Mouse (Mus musculus): ENCODE measurements around the gene Usp48. TPM values are rescaled to one million over a fixed set of nuclear protein-coding genes. Genes with fewer than 3 reads are reported as not detected.
A peak's percentile ranks its signal among the peaks of the same experiment; 100 is the strongest.

Usp48 gene
- polyA plus RNA-seq, 1 experiment from 2014 or later: 29.7 TPM

DNA sequence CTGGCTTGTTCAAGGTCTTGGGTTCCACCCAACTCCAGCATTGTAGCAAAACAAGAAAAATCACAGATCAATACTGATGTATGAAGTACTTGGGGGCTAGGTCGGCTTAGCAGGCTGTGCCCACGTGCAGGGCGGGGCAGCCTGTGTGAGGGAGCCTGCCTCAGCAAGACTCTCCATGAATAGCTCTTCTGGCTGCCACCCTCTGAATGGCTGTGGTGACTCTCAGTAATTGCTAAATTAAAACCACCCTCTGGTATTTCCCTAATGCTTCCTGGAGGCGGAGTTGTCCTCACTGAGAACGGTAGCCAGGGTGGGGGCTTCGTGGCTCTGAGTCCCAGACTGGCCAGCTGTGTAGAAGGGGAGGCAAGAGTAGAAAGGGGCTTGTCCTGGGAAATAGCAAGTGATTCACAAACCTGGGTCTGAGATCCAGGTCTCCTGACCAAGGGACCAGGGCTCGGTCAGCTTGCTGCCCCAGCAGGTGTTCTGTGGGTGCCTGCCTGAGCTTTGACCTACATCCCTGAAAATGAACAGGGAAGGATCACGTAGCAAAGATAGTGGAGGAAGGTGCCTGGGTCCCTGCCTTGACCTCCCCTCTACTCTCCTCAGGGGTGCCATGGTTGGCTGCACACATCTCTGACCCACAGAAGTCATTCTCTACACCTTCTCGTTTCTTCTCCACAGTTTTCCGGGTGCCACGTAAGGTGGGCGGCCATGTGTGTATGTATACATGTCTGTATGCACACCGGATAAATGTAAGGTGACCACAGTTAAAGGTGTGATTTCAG lies 83.3 kb downstream of the Usp48 start:
- no peak overlapping the region for H3K4me2 ChIP-seq
- peaks cover 94% of the 10 kb centered on the region for H3K27me3 ChIP-seq
- no peak for ATAC-seq (replicated peaks; ENCODE audit: insufficient number of reproducible peaks, insufficient read depth, low FRiP score, low read depth)
- H3K27ac ChIP-seq: no peak overlapping the region
- no peaks in the 10 kb centered on the region for H3K36me3 ChIP-seq
- WGBS: 56% methylated on average over 13 of the region's 13 CpGs
- no peak overlapping the region for H3K4me3 ChIP-seq
- H3K4me1 ChIP-seq (replicated peaks): peaks cover 11% of the 10 kb centered on the region
- no peak overlapping the region for H3K9ac ChIP-seq
- H3K9me3 ChIP-seq (replicated peaks): no peaks in the 10 kb centered on the region

DNA sequence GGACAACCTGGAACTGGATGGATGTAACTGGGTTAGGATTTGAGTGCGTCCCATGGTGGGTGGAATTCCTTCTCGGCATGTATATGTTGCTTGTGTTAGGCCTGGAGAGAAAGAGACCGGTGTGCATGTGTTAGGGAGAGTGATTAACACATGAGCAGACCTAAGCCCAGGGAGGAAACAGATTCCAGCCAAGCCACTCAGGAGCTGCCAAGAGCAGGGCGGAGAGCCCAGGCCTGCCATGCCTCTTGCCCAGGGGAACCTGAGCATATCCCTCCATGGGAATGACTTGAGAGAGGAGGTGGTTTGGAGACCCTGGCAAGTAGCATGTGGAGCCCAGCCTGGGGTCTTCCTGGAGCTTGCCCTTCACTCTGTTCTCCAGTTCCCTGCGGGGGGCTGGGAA lies 84.4 kb downstream of the Usp48 start:
- no peak overlapping the region for H3K4me2 ChIP-seq
- no peaks in the 10 kb centered on the region for H3K36me3 ChIP-seq
- H3K9me3 ChIP-seq (replicated peaks): no peaks in the 10 kb centered on the region
- H3K4me3 ChIP-seq: no peak overlapping the region
- H3K4me1 ChIP-seq (replicated peaks): peaks cover 11% of the 10 kb centered on the region
- no peak overlapping the region for H3K27ac ChIP-seq
- ATAC-seq (replicated peaks; ENCODE audit: insufficient number of reproducible peaks, insufficient read depth, low FRiP score, low read depth): no peak
- 81% methylated on average over 5 of the region's 5 CpGs for WGBS
- no peak overlapping the region for H3K9ac ChIP-seq
- H3K27me3 ChIP-seq: peaks cover 94% of the 10 kb centered on the region

DNA sequence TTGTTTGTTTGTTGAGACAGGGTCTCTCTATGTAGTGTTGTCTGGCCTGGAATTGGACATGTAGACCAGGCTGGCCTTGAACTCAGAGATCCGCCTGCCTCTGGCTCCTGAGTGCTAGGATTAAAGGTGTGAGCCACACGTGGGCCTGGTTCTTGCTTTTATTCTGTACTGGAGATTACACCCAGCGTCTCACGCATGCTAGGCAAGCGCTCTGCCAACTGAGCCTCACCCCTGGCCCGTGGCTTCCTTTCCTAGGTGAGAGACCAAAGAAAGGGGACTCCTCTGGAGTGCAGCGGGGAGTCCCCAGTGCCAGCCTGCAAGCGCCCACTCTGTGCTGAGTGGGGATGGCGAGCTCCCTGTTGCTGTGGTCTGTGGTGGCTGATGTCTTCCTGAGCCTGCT lies 85.0 kb downstream of the Usp48 start:
- Histone ChIP-seq H3K4me3 (no peak overlapping the region), H3K36me3 (no peaks in the 10 kb centered on the region), H3K9me3 (replicated peaks) (no peaks in the 10 kb centered on the region), H3K4me2 (no peak overlapping the region), H3K9ac (no peak overlapping the region), H3K27me3 (peaks cover 96% of the 10 kb centered on the region), H3K4me1 (replicated peaks) (peaks cover 11% of the 10 kb centered on the region), H3K27ac (no peak overlapping the region)
- WGBS: 61% methylated on average over 9 of the region's 9 CpGs
- no peak for ATAC-seq (replicated peaks; ENCODE audit: insufficient number of reproducible peaks, insufficient read depth, low FRiP score, low read depth)

DNA sequence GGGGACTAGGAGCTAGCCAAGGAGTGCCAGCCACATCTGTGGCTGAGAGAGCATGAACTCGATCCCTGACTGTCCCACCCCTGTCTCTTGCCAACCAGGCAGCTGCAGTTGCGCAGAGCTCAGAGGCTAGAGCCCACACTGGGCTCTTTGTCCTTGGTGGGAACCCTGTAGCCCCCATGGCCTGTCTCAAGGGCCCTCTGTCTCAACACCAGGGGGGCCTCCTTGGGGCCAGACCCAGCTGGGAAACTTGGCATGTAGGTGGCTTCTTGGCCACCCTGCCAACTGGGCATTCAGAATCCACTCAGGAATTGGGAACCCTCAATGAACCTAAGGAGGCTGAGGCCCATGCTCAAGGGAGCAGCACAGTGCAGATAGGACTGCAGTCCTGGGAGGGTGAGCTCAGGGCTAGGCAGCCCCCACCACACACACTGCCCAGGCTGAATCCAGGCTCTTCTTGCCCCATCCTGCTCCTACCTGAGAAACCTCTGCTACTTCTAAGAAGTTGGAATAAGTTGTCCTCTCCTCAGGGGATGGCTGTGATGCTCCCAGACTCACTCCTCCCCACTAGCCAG lies 86.5 kb downstream of the Usp48 start:
- ATAC-seq (replicated peaks; ENCODE audit: insufficient number of reproducible peaks, insufficient read depth, low FRiP score, low read depth): no peak
- H3K27ac ChIP-seq: no peak overlapping the region
- no peak overlapping the region for H3K9ac ChIP-seq
- peaks cover 11% of the 10 kb centered on the region for H3K4me1 ChIP-seq (replicated peaks)
- peaks cover 98% of the 10 kb centered on the region for H3K27me3 ChIP-seq
- WGBS: 84% methylated on average over 2 of the region's 2 CpGs
- no peak overlapping the region for H3K4me3 ChIP-seq
- no peak overlapping the region for H3K4me2 ChIP-seq
- H3K9me3 ChIP-seq (replicated peaks): no peaks in the 10 kb centered on the region
- no peaks in the 10 kb centered on the region for H3K36me3 ChIP-seq

DNA sequence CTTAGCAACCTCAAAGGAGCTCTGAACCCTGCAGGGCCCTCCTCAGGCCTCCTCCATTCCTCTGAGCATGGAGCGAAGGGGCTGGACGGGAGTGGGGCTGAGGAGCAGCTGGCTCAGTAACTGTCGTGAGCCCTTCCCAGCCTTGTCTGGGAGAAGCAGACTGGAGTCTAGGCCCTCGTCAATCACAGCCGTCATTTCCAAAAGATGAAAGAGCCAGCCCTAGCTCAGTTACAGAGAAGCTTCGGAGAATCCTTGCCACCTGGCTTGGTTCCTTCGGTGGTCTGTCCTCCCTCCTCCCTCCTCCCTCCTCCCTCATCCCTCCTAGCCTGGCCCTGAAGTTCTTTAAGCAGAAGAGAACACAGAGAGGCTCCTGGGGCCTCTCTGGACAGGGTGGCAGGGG lies 87.2 kb downstream of the Usp48 start:
- WGBS: 33% methylated on average over 7 of the region's 7 CpGs
- no peaks in the 10 kb centered on the region for H3K36me3 ChIP-seq
- H3K4me3 ChIP-seq: no peak overlapping the region
- H3K9ac ChIP-seq: no peak overlapping the region
- no peaks in the 10 kb centered on the region for H3K9me3 ChIP-seq (replicated peaks)
- H3K4me2 ChIP-seq: no peak overlapping the region
- no peak overlapping the region for H3K27ac ChIP-seq
- no peak for ATAC-seq (replicated peaks; ENCODE audit: insufficient number of reproducible peaks, insufficient read depth, low FRiP score, low read depth)
- peaks cover 11% of the 10 kb centered on the region for H3K4me1 ChIP-seq (replicated peaks)
- H3K27me3 ChIP-seq: peaks cover 98% of the 10 kb centered on the region

DNA sequence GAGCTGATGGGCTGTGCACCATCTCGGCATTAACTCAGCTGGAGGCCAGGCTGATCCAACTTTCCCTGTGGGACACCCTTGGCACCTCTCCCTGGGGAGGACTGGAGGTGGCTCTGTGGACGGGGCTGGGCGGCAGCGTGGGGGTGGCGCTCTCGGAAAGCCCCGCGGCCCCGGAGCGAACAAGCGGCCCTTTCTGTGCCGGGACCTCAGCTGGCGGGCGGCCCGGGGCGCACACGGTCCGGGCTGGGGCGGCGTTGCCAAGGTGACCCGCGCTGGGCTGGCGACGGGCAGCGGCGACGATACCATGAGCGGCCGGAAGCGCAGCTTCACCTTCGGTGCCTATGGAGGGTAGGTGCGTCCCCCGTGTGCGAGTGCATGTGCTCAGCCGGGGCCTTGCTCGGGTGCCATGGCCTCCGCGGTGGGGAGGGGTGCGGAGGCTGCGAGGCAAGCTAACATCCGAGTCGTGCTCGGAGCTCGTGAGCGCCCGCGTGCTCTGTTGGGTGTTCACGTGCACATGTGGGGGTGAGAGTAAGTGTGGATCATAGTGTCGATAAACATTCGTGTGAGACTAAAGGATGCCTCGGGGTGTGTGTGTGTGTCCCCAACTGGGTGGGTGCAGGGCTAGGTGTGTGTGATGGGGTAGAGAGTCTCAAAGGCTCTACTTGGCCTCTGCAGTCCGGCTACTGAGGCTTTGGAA lies 88.0 kb downstream of the Usp48 start:
- H3K36me3 ChIP-seq: no peaks in the 10 kb centered on the region
- no peaks in the 10 kb centered on the region for H3K9me3 ChIP-seq (replicated peaks)
- no peak overlapping the region for H3K9ac ChIP-seq
- peak overlapping the region; percentile 67 for H3K4me2 ChIP-seq
- peaks cover 10% of the 10 kb centered on the region for H3K4me1 ChIP-seq (replicated peaks)
- ATAC-seq (replicated peaks; ENCODE audit: insufficient number of reproducible peaks, insufficient read depth, low FRiP score, low read depth): no peak
- H3K27ac ChIP-seq: no peak overlapping the region
- H3K27me3 ChIP-seq: peaks cover 99% of the 10 kb centered on the region
- H3K4me3 ChIP-seq: peak overlapping the region; percentile 44
- 5% methylated on average over 49 of the region's 52 CpGs for WGBS

DNA sequence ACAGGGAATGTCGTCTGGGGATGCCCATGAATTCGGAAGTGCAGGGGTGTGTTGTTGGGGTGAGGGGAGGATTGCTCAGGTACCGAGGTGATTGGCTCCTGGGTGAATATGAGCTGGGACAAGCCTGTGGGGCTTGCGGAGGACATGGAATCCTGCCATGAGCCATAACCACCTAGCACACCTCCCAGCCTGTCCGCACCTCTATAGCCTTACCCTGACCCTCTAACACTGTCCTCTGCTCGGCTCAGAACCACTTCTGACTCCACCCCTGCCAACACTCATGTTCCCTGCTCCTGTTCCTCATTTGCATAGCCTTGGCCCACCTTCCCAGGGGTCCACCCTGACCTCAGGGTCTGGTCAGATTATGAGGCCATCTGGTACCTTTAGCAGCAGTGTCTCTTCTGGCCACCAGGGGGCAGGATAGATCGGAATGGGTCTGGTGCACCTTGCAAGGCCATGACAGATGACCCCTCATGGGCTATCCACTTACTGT lies 89.5 kb downstream of the Usp48 start:
- H3K4me3 ChIP-seq: no peak overlapping the region
- H3K27me3 ChIP-seq: peaks cover 91% of the 10 kb centered on the region
- 43% methylated on average over 7 of the region's 7 CpGs for WGBS
- H3K36me3 ChIP-seq: no peaks in the 10 kb centered on the region
- no peak overlapping the region for H3K27ac ChIP-seq
- ATAC-seq (replicated peaks; ENCODE audit: insufficient number of reproducible peaks, insufficient read depth, low FRiP score, low read depth): no peak
- no peak overlapping the region for H3K9ac ChIP-seq
- peaks cover 10% of the 10 kb centered on the region for H3K4me1 ChIP-seq (replicated peaks)
- no peaks in the 10 kb centered on the region for H3K9me3 ChIP-seq (replicated peaks)
- no peak overlapping the region for H3K4me2 ChIP-seq

DNA sequence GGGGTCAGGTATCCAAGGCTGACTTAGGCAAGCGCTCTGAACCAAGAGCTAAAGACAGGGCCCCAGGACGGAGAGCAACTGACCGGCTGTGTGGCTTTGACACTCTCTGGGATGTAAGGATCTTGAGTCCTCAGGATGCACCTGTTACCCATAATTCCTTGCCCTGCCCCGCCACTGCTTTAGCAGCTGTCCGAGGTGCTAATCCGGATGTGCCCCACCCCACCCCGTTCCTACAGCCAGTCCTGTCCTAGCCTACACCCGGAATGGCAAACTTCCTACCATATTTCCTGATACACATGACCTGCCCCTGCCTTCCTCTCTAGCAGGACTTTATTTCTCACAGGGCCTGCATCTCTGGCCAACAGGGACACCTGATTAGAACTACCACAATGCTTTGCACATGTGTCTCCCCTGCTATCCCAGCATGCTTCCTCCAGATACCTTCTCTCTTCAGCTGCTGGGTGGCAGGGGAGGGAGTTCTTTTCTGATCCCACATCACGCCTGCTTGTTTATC lies 91.3 kb downstream of the Usp48 start:
- no peak for ATAC-seq (replicated peaks; ENCODE audit: insufficient number of reproducible peaks, insufficient read depth, low FRiP score, low read depth)
- H3K36me3 ChIP-seq: no peaks in the 10 kb centered on the region
- no peak overlapping the region for H3K9ac ChIP-seq
- no peak overlapping the region for H3K4me2 ChIP-seq
- H3K4me3 ChIP-seq: no peak overlapping the region
- no peak overlapping the region for H3K27ac ChIP-seq
- no peaks in the 10 kb centered on the region for H3K9me3 ChIP-seq (replicated peaks)
- peaks cover 74% of the 10 kb centered on the region for H3K27me3 ChIP-seq
- 31% methylated on average over 9 of the region's 9 CpGs for WGBS
- H3K4me1 ChIP-seq (replicated peaks): peaks cover 10% of the 10 kb centered on the region

DNA sequence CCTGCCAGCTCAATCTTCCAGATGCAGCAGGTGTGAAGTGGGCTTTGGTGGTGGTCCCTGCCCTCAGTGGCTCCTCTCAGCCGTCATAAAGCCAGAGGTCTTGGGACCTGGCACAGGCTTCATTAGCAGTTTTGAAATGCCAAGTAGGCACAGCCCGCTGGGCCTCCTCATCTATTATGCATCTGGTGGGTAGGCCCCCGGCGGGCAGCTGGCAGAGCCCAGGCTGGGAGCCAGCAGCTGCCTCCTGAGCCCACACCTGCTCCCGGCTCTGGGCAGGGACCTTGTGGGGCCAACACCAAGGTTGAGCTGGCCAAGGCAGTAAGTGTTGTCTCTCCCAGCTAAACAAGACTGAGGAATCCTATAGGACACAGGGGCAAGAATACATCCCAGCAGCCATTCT lies 92.7 kb downstream of the Usp48 start:
- no peak overlapping the region for H3K9ac ChIP-seq
- WGBS: 74% methylated on average over 5 of the region's 5 CpGs
- H3K36me3 ChIP-seq: no peaks in the 10 kb centered on the region
- no peak for ATAC-seq (replicated peaks; ENCODE audit: insufficient number of reproducible peaks, insufficient read depth, low FRiP score, low read depth)
- no peak overlapping the region for H3K27ac ChIP-seq
- peaks cover 60% of the 10 kb centered on the region for H3K27me3 ChIP-seq
- no peak overlapping the region for H3K4me2 ChIP-seq
- no peaks in the 10 kb centered on the region for H3K9me3 ChIP-seq (replicated peaks)
- no peak overlapping the region for H3K4me3 ChIP-seq
- H3K4me1 ChIP-seq (replicated peaks): peaks cover 7% of the 10 kb centered on the region

DNA sequence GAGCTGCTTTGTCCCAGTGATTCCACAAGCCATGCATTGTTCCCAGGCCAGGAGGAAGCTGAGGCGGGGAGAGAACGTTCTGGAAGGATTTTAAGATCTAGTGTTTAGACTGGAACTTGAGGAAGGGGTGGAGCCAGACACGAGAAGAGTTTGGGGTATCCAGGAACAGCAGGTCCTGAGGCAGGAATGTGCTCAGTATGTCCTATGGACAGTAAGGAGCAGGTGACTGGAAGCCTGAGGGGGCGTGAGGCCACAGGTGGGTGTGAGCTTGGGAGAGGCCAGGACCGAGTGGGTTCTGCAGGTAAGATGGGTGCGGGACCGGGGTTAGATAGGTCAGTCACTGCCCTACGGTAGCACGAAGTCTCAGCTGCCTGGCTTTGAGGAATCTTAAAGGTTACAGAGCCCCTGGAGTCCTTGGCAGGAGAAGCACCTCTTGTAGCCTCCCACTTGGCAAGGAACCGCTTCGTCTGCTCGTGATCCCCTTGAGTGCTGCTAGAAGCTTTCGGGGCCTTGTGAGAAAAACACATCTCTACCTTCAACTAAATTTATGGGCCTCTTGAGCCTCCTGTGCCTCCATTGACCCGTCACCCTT lies 93.8 kb downstream of the Usp48 start:
- peaks cover 55% of the 10 kb centered on the region for H3K27me3 ChIP-seq
- H3K4me2 ChIP-seq: no peak overlapping the region
- no peaks in the 10 kb centered on the region for H3K36me3 ChIP-seq
- H3K4me1 ChIP-seq (replicated peaks): no peaks in the 10 kb centered on the region
- no peak overlapping the region for H3K4me3 ChIP-seq
- no peak for ATAC-seq (replicated peaks; ENCODE audit: insufficient number of reproducible peaks, insufficient read depth, low FRiP score, low read depth)
- H3K27ac ChIP-seq: no peak overlapping the region
- 66% methylated on average over 14 of the region's 14 CpGs for WGBS
- no peak overlapping the region for H3K9ac ChIP-seq
- H3K9me3 ChIP-seq (replicated peaks): no peaks in the 10 kb centered on the region

All from heart, embryonic 15.5 days (tissue).